17 mouse cellular contexts compared by ENCODE assay signal in the genomic region with DNA sequence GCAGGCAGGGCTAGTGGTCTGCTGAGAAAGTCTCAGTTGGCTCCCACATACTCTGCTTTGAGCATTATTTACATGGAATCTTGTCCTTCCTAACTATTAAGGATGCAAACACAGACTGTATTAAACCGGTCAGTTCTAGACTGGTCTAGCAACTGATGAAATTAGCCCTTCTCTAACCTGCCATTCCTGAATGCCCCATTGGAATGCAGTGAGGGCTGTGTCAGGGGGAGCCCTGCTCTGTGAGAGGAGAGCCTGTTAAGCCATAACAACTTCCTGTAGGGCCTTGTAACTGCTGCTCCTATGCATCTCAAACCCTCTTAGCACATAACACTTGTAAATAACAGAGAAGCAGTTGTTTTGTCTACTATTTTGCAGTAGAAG.
A peak's percentile ranks its signal among the peaks of the same experiment; 100 is the strongest.
DNase-seq lines count a peak whose midpoint lies in the region; ATAC-seq and TF ChIP-seq lines count a peak whose summit lies in the region.
"Had no signal": no experiment of that assay in that cellular context is flagged by ENCODE, and none has a peak within 500 bp of the region (broad histone marks: within the 10 kb centered on the region; RNA-seq: fewer than 3 reads in every experiment).

No protein-coding gene starts in this region.

- 0 out of 2 replicates have a peak, but pooled peaks have one; percentile 4 for ATAC-seq in lung, embryonic 16.5 days (ENCODE audit: low read depth)
- ATAC-seq in monocyte, adult 5-6 weeks (replicated peaks; ENCODE audit: insufficient number of reproducible peaks, low FRiP score, low TSS enrichment, poor library complexity, severe bottlenecking): no peak
- ATAC-seq: lung, postnatal 0 days; midbrain, embryonic 13.5 days had no signal

- no peaks in the 10 kb centered on the region for H3K36me3 ChIP-seq in lung, embryonic 16.5 days (ENCODE audit: control insufficient read depth, insufficient read depth, low read length)
- no peaks in the 10 kb centered on the region for H3K36me3 ChIP-seq in kidney, adult 2 months (ENCODE audit: control insufficient read depth, insufficient read depth, low read length)
- H3K36me3 ChIP-seq: midbrain, embryonic 13.5 days; neural tube, embryonic 15.5 days had no signal

- H3K27ac ChIP-seq in lung, embryonic 16.5 days (ENCODE audit: low read length): no peak overlapping the region
- peak overlapping the region; percentile 78 for H3K27ac ChIP-seq in kidney, adult 2 months (ENCODE audit: insufficient read depth, low read depth, low read length)
- peak overlapping the region; percentile 89 for H3K27ac ChIP-seq in olfactory bulb, adult 2 months (ENCODE audit: insufficient read depth, low read depth, low read length)
- H3K27ac ChIP-seq: liver, embryonic 14.5 days; midbrain, embryonic 13.5 days; neural tube, embryonic 15.5 days had no signal

- WGBS in lung, embryonic 16.5 days: 50% methylated on average over 1 of the region's 1 CpGs
- 56% methylated on average over 1 of the region's 1 CpGs for WGBS in kidney, adult 2 months
- WGBS in olfactory bulb, adult 2 months: 29% methylated on average over 1 of the region's 1 CpGs

- no peak overlapping the region for H3K9ac ChIP-seq in lung, embryonic 16.5 days (ENCODE audit: low read length)
- H3K9ac ChIP-seq: liver, embryonic 14.5 days; midbrain, embryonic 13.5 days; neural tube, embryonic 15.5 days had no signal

- no peak for TF ChIP-seq POLR2A in kidney, adult 2 months (IDR thresholded peaks at IDR 0.05; ENCODE audit: low read depth, low read length)
- no peak for TF ChIP-seq POLR2A in olfactory bulb, adult 2 months (IDR thresholded peaks at IDR 0.05; ENCODE audit: insufficient read depth, low read depth, low read length)

- no peaks in the 10 kb centered on the region for H3K4me1 ChIP-seq in lung, embryonic 16.5 days (replicated peaks; ENCODE audit: control insufficient read depth, insufficient read depth, low read length)
- no peaks in the 10 kb centered on the region for H3K4me1 ChIP-seq in kidney, adult 2 months (ENCODE audit: control insufficient read depth, insufficient read depth, low read length)
- H3K4me1 ChIP-seq in olfactory bulb, adult 2 months (ENCODE audit: control insufficient read depth, insufficient read depth, low read length): peaks cover 17% of the 10 kb centered on the region
- H3K4me1 ChIP-seq: midbrain, embryonic 13.5 days; neural tube, embryonic 15.5 days had no signal

- H3K4me2 ChIP-seq in lung, embryonic 16.5 days (ENCODE audit: low read depth, low read length): no peak overlapping the region
- H3K4me2 ChIP-seq: midbrain, embryonic 13.5 days; neural tube, embryonic 15.5 days had no signal

- H3K27me3 ChIP-seq in lung, embryonic 16.5 days (ENCODE audit: control insufficient read depth, insufficient read depth, low read depth, low read length): no peaks in the 10 kb centered on the region
- no peaks in the 10 kb centered on the region for H3K27me3 ChIP-seq in kidney, adult 2 months (replicated peaks; ENCODE audit: control insufficient read depth, insufficient read depth, low read length)
- H3K27me3 ChIP-seq: midbrain, embryonic 13.5 days; neural tube, embryonic 15.5 days had no signal

- H3K9me3 ChIP-seq in lung, embryonic 16.5 days (ENCODE audit: control insufficient read depth, low read length): no peaks in the 10 kb centered on the region; the same call in 1 of the 2 replicates
- H3K9me3 ChIP-seq: midbrain, embryonic 13.5 days; neural tube, embryonic 15.5 days had no signal

- H3K4me3 ChIP-seq in lung, embryonic 16.5 days (ENCODE audit: low read length): no peak overlapping the region
- H3K4me3 ChIP-seq in kidney, adult 2 months (ENCODE audit: insufficient read depth, low read depth, low read length): no peak overlapping the region
- H3K4me3 ChIP-seq in olfactory bulb, adult 2 months (ENCODE audit: insufficient read depth, low read depth, low read length): no peak overlapping the region
- H3K4me3 ChIP-seq: midbrain, embryonic 13.5 days; neural tube, embryonic 15.5 days had no signal

- no peak for TF ChIP-seq CTCF in kidney, adult 2 months (conservative IDR thresholded peaks at IDR 0.05; ENCODE audit: insufficient read depth, insufficient read length, low read depth, low read length)
- no peak for TF ChIP-seq CTCF in olfactory bulb, adult 2 months (IDR thresholded peaks at IDR 0.05; ENCODE audit: insufficient read depth, low read depth, low read length)

- no peak for DNase-seq in lung, adult 18-20 months
- peak; percentile 61 for DNase-seq in kidney, adult 2 months
- DNase-seq in kidney, postnatal 10 days: peak; percentile 30
- DNase-seq in spleen, postnatal 4 days (ENCODE audit: low spot score in 2 of 2): no peak
- DNase-seq: adrenal gland, adult 2 months; cerebellum, postnatal 10 days; gastrocnemius, postnatal 36 days; heart, postnatal 10 days; right cerebral cortex, postnatal 4 days; thymus, postnatal 25 days had no signal

Comparison
In these comparisons a context has a peak if more than half of its experiments do, and no peak if none do; other contexts are left out.
1. DNase-seq: peak in kidney, adult 2 months (single experiment) and kidney, postnatal 10 days (single experiment); none in lung, adult 18-20 months (0 of 2) and spleen, postnatal 4 days (0 of 2).